Mouse (Mus musculus): ENCODE results near the gene Arid2.
"Not testable (repeated sequence)": the region's sequence is repeated elsewhere in the genome, so short reads cannot be mapped to it uniquely, and the experiment has no call there.

The Arid2 gene

GRCm38 (mm10) chr15:96287369-96287975, at the start of gene Arid2:
Arid2 (plus strand) TSS chr15:96287518.
- DNase-seq (ENCODE audit: low spot score) = peak; percentile 76

- no peak for DNase-seq (ENCODE audit: low spot score)
These were observed 49.2 kb upstream of the Arid2 start for GRCm38 (mm10) chr15:96238071-96238470.

- no peak for DNase-seq (ENCODE audit: low spot score)
These were observed 43.1 kb upstream of the Arid2 start for GRCm38 (mm10) chr15:96244171-96244570.

GRCm38 (mm10) chr15:96244715-96245114, 42.6 kb upstream of the Arid2 start:
- DNase-seq (ENCODE audit: low spot score) = not testable (repeated sequence)

- no peak for DNase-seq (ENCODE audit: low spot score)
These were observed 33.5 kb upstream of the Arid2 start for GRCm38 (mm10) chr15:96253827-96254226.

DNA sequence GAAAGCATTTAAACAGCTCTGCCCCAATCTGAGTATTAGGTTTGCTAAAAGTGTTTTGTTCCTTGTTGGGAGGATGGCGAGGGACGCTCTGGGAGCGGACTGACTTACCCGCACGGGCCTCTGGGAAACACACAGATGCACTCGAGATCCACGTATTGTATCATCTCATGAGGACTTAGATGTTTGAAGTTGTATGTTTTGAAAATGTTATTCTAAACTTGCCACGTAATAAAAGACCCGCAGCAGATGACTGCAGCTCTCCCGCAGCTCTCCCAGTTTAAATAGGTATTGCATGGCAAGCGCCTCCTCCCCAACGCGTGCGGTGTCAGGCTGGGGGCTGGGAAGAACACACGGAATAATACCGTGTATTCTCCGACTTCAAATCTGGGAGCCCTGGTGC, 33.0 kb upstream of the Arid2 start:
- DNase-seq (ENCODE audit: low spot score) = no peak

GRCm38 (mm10) chr15:96257781-96258180, 29.5 kb upstream of the Arid2 start:
- DNase-seq (ENCODE audit: low spot score) = no peak

DNA sequence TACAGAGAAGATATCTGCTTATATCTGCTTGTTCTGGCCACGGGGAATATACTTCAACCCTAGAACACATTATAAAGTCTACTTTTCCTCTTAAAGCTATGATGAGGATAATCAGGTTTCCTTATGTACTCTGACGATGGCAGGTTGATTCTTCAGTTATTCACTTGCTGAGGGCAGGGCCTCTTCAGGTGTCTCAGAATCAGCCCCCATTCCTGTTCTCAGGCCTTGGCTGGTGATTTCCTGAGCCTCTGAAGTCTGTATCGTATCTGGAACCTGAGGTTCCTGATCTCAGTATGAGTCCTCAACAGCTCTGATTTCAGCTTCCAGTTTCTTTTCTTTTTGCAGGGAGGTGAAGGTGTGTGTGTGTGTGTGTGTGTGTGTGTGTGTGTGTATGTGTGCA, 22.7 kb upstream of the Arid2 start:
- no peak for DNase-seq (ENCODE audit: low spot score)

GRCm38 (mm10) chr15:96267933-96268332, 19.4 kb upstream of the Arid2 start:
- DNase-seq (ENCODE audit: low spot score) = no peak

GRCm38 (mm10) chr15:96268610-96269009, 18.7 kb upstream of the Arid2 start:
- DNase-seq (ENCODE audit: low spot score) = no peak

- DNase-seq (ENCODE audit: low spot score) = no peak
These were observed 17.9 kb upstream of the Arid2 start for GRCm38 (mm10) chr15:96269402-96269801.

DNA sequence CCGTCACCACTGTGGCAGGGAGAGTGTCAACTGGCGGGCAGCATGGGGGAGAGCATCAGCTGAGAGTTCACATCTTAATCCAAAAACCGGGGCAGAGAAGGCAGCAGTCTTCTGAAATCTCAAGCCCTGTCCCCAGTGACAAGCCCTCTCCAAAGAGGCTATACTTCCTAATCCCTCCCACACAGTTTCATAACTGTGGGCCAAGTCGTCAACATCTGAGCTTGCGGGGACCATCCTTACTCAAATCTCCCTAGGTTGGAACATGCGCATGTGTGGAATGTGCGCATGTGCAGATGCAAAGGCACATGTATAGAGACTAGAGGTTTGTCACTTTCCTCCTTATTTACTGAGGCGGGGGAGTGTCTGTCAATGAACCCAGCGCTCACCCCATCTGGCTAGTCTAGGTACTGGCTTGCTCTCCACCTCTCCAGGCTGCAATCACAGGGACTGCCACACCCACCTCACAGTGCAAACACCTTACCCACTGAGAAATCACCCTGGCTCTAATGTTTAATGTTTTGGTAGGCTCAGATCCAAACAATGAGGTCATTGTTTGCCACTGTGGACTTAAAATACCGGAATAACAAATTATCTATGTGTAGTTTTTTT, 16.9 kb upstream of the Arid2 start:
- DNase-seq (ENCODE audit: low spot score) = no peak

DNA sequence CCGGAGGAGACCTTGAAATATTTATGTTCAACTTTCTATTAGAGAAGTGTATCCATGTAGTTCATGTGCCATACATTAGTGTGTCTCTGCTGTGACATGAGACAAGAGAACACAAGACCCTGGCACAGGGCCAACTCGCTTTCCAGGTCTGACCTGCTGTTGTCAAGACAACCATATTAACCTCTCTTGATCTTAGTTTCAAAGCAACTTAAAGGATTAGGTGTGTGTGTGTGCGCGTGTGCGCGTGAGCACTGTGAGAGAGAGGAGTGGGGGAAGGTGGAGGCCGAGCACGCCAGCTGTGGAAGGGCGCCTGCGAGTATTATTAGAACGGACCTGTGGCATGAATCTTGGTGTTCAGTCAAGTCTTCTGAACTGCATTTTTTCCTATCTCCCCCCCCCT, 15.0 kb upstream of the Arid2 start:
- DNase-seq (ENCODE audit: low spot score) = no peak

GRCm38 (mm10) chr15:96274341-96274740, 13.0 kb upstream of the Arid2 start:
- DNase-seq (ENCODE audit: low spot score) = no peak

- DNase-seq (ENCODE audit: low spot score) = no peak
These were observed 12.1 kb upstream of the Arid2 start for GRCm38 (mm10) chr15:96275198-96275597.

DNA sequence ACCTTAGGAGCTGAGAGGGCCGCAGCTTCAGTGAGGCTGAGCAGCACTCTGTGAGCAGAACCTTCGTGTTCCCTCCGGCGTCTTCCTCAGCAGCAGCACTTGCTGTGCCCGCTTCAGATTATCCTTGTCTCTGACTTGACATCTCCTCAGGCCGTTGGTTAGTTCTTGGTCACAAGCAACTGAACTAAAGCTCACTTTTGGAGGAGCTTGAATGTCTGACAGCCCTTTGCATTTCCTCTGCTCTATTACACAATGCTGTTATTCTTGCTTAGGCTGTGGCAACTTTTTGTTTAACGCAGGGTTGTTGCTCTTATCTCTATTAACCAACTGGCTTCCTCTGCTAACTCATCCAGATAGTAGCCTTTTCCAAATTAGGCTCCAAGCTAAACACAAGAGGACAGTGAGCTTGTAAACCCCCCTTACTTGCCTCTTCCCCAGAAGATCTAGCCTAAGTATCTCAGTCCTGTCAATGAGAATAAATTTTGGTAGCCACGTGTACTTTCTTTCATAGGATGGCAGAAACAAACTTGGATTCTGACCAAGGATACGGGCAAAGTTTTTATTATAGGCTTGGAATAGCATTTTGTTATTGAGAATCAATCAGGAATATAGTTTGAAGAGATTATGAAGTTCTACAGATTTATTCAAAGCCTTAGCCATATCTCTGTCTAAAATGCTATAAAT, 11.4 kb upstream of the Arid2 start:
- no peak for DNase-seq (ENCODE audit: low spot score)

DNA sequence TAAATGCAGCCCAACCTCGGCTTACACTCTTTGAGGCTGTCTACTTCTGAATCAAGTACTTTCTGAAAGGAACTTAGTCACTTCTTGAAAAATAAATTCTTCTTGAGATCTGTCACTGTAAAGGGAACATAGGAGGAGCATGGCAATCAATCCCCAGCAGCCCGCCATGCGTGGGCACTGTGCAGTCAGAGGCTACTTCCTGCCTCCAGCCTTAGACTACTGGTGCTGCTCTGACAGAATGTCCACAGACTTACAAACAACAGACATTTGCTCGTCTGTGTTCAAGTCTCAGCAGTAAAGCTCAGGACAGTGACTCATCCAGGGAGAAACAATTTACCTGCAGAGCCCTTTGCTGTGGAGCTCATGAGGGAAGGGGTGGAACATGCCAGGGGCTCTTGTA, 10.3 kb upstream of the Arid2 start:
- no peak for DNase-seq (ENCODE audit: low spot score)

- DNase-seq (ENCODE audit: low spot score) = no peak
These were observed 6.1 kb upstream of the Arid2 start for GRCm38 (mm10) chr15:96281236-96281635.

- no peak for DNase-seq (ENCODE audit: low spot score)
These were observed 4.2 kb upstream of the Arid2 start for GRCm38 (mm10) chr15:96283141-96283540.

GRCm38 (mm10) chr15:96283920-96284431, 3.3 kb upstream of the Arid2 start:
- DNase-seq (ENCODE audit: low spot score) = peak; percentile 24

- DNase-seq (ENCODE audit: low spot score) = no peak
These were observed 2.5 kb upstream of the Arid2 start for GRCm38 (mm10) chr15:96284711-96285322.

DNA sequence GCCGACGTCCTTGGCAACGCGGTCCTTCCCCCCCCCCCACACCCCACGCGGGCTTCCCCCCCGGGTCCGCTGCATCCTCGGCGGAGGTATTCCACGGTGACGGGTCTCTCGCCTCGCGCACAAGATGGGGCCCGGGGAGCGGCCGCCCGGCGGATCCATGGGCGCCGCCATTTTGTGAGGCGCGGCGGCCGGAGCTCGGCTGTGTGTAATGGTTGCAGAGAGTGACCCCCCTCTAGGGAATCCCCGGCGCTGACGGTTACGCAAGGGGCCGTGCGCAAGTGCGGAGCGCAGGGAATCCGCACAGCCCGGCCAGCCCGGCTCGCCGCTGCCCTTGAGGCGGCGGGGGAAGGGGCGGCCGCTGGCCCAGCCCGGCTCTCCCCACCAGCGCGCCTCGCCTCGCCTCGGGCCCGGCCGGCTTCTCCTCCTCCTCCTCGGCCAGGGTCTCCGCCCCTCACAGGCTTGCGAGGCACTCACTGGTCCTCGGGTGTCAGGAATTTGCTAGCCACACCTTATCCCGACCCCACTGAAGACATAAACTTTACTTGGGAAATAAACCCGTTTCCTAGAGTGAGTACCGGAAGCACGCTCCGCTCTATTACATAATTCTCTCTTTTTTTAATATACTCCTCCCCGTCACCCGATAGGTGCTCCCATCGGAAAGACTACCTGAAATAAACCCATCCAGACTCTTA, 1.8 kb upstream of the Arid2 start:
- peak; percentile 91 for DNase-seq (ENCODE audit: low spot score)
